In genomic region chr13:113031351-113031750, GRCm38 (mm10) we compare ENCODE assay signal across 9 mouse cellular contexts. TPM values are rescaled to one million over a fixed set of nuclear protein-coding genes. Genes with fewer than 3 reads are reported as not detected.
A peak's percentile ranks its signal among the peaks of the same experiment; 100 is the strongest.
DNase-seq lines count a peak whose midpoint lies in the region; ATAC-seq lines count a peak whose summit lies in the region.
"Had no signal": no experiment of that assay in that cellular context is flagged by ENCODE, and none has a peak within 500 bp of the region (broad histone marks: within the 10 kb centered on the region; RNA-seq: fewer than 3 reads in every experiment).

No protein-coding gene starts in this region.

- H3K27me3 ChIP-seq in heart, embryonic 10.5 days (ENCODE audit: insufficient read depth, poor library complexity, severe bottlenecking) = peaks cover 50% of the 10 kb centered on the region
- H3K27me3 ChIP-seq in forebrain, embryonic 15.5 days = peaks cover 20% of the 10 kb centered on the region
- peaks cover 59% of the 10 kb centered on the region for H3K27me3 ChIP-seq in liver, embryonic 16.5 days (ENCODE audit: control insufficient read depth, insufficient read depth, low read depth, low read length)

- no peaks in the 10 kb centered on the region for H3K9me3 ChIP-seq in heart, embryonic 10.5 days
- no peaks in the 10 kb centered on the region for H3K9me3 ChIP-seq in forebrain, embryonic 15.5 days
- H3K9me3 ChIP-seq in liver, embryonic 16.5 days (replicated peaks; ENCODE audit: control insufficient read depth, low read length) = no peaks in the 10 kb centered on the region

- H3K4me1 ChIP-seq in heart, embryonic 10.5 days = peaks cover 18% of the 10 kb centered on the region; the same call in 1 of the 2 replicates
- peaks cover 32% of the 10 kb centered on the region for H3K4me1 ChIP-seq in forebrain, embryonic 15.5 days
- peaks cover 7% of the 10 kb centered on the region for H3K4me1 ChIP-seq in liver, embryonic 16.5 days (ENCODE audit: control insufficient read depth, low read depth, low read length)

- no peak overlapping the region for H3K27ac ChIP-seq in heart, embryonic 10.5 days
- peak overlapping the region; percentile 87; the same call in 1 of the 2 replicates for H3K27ac ChIP-seq in forebrain, embryonic 15.5 days (replicated peaks)
- H3K27ac ChIP-seq in liver, embryonic 16.5 days (ENCODE audit: low read length) = no peak overlapping the region
- H3K27ac ChIP-seq: macrophage had no signal

- WGBS in heart, embryonic 10.5 days = 3% methylated on average over 7 of the region's 7 CpGs
- WGBS in forebrain, embryonic 15.5 days = under 1% methylated on average over 7 of the region's 7 CpGs
- 2% methylated on average over 7 of the region's 7 CpGs for WGBS in liver, embryonic 16.5 days (ENCODE audit: insufficient replicate concordance)

- no peaks in the 10 kb centered on the region for H3K36me3 ChIP-seq in heart, embryonic 10.5 days
- no peaks in the 10 kb centered on the region for H3K36me3 ChIP-seq in forebrain, embryonic 15.5 days
- no peaks in the 10 kb centered on the region for H3K36me3 ChIP-seq in liver, embryonic 16.5 days (ENCODE audit: control insufficient read depth, insufficient read depth)

- peak overlapping the region; percentile 69 for H3K4me3 ChIP-seq in heart, embryonic 10.5 days
- peak overlapping the region; percentile 67 for H3K4me3 ChIP-seq in forebrain, embryonic 15.5 days
- H3K4me3 ChIP-seq in liver, embryonic 16.5 days (ENCODE audit: low read depth, low read length) = no peak overlapping the region

- H3K4me2 ChIP-seq in forebrain, embryonic 15.5 days (replicated peaks) = peak overlapping the region; percentile 87
- H3K4me2 ChIP-seq in liver, embryonic 16.5 days (ENCODE audit: low read depth, low read length) = peak overlapping the region; percentile 63; the same call in 1 of the 2 replicates

- ATAC-seq in forebrain, embryonic 15.5 days (replicated peaks) = peak; percentile 9; the same call in 1 of the 2 replicates
- no peak for ATAC-seq in liver, embryonic 16.5 days (ENCODE audit: low read depth)

- H3K9ac ChIP-seq in forebrain, embryonic 15.5 days (replicated peaks) = peak overlapping the region; percentile 73
- H3K9ac ChIP-seq in liver, embryonic 16.5 days (ENCODE audit: low read depth, low read length) = no peak overlapping the region

- DNase-seq in heart, embryonic 10.5 days (ENCODE audit: low spot score) = peak; percentile 63
- no peak for DNase-seq in heart, adult 18-20 months
- peak; percentile 29 for DNase-seq in ES-CJ7 (ENCODE audit: low read depth, low spot score)
- no peak for DNase-seq in layer of hippocampus, postnatal 25 days (ENCODE audit: extremely low spot score in 1 of 2, low spot score in 1 of 2)
- no peak for DNase-seq in layer of hippocampus, adult 9-11 months
- no peak for DNase-seq in lung, postnatal 10 days

RNA-seq across cellular contexts. Expression of gene Cdc20b, which starts 3.6 kb away (rescaled TPM):
- polyA plus RNA-seq in heart, embryonic 10.5 days (2016; fragmentation: Nextera tagmentation; extraction: Ambion mirVana) = not detected in 2 replicates
- total RNA-seq in heart, adult 18-20 months (2021) = not detected
- 0.52 and 0.64 TPM in 2 replicates for polyA plus RNA-seq in forebrain, embryonic 15.5 days (2015; fragmentation: Nextera tagmentation; extraction: Ambion mirVana)
- polyA plus RNA-seq in liver, embryonic 16.5 days (2015; fragmentation: Nextera tagmentation; extraction: Ambion mirVana) = not detected in 2 replicates
- total RNA-seq in layer of hippocampus, postnatal 25 days (2021) = under 1 TPM in 1 of 2 experiments, not detected in 1; 0.39 TPM
- polyA plus RNA-seq: macrophage had no signal

RNA-seq across cellular contexts. Expression of gene Gpx8, which starts 14.9 kb away (rescaled TPM):
- polyA plus RNA-seq in heart, embryonic 10.5 days (2016; fragmentation: Nextera tagmentation; extraction: Ambion mirVana) = 124 and 134 TPM in 2 replicates
- 10 to 100 TPM; 31.2 to 42.3 TPM for total RNA-seq in heart, adult 18-20 months (2021)
- 43.9 and 47.7 TPM in 2 replicates for polyA plus RNA-seq in forebrain, embryonic 15.5 days (2015; fragmentation: Nextera tagmentation; extraction: Ambion mirVana)
- 4.4 and 6.3 TPM in 2 replicates for polyA plus RNA-seq in liver, embryonic 16.5 days (2015; fragmentation: Nextera tagmentation; extraction: Ambion mirVana)
- 10 to 100 TPM in 1 of 2 experiments, 1 to 10 TPM in 1; 8.4 to 11.9 TPM for total RNA-seq in layer of hippocampus, postnatal 25 days (2021)
- polyA plus RNA-seq: macrophage had no signal

RNA-seq across cellular contexts. Expression of gene Mcidas, which starts 37.7 kb away (rescaled TPM):
- 0.13 TPM in 1 of 2 replicates, not detected in the other for polyA plus RNA-seq in heart, embryonic 10.5 days (2016; fragmentation: Nextera tagmentation; extraction: Ambion mirVana)
- total RNA-seq in heart, adult 18-20 months (2021) = not detected
- polyA plus RNA-seq in forebrain, embryonic 15.5 days (2015; fragmentation: Nextera tagmentation; extraction: Ambion mirVana) = 0.69 and 1.1 TPM in 2 replicates
- not detected in 2 replicates for polyA plus RNA-seq in liver, embryonic 16.5 days (2015; fragmentation: Nextera tagmentation; extraction: Ambion mirVana)
- under 1 TPM; 0.37 to 0.75 TPM for total RNA-seq in layer of hippocampus, postnatal 25 days (2021)
- polyA plus RNA-seq: macrophage had no signal

RNA-seq across cellular contexts. Expression of gene Ccno, which starts 43.7 kb away (rescaled TPM):
- 0.10 TPM in 1 of 2 replicates, not detected in the other for polyA plus RNA-seq in heart, embryonic 10.5 days (2016; fragmentation: Nextera tagmentation; extraction: Ambion mirVana)
- under 1 TPM in 1 of 2 experiments, not detected in 1; 0.21 TPM for total RNA-seq in heart, adult 18-20 months (2021)
- polyA plus RNA-seq in forebrain, embryonic 15.5 days (2015; fragmentation: Nextera tagmentation; extraction: Ambion mirVana) = 1.2 and 2.3 TPM in 2 replicates
- 0.19 and 0.34 TPM in 2 replicates for polyA plus RNA-seq in liver, embryonic 16.5 days (2015; fragmentation: Nextera tagmentation; extraction: Ambion mirVana)
- 1 to 10 TPM; 4.8 to 5.1 TPM for total RNA-seq in layer of hippocampus, postnatal 25 days (2021)
- polyA plus RNA-seq: macrophage had no signal

Comparison
In these comparisons a context has a peak if more than half of its experiments do, and no peak if none do; other contexts are left out.
1. DNase-seq: peak in heart, embryonic 10.5 days (single experiment) and ES-CJ7 (single experiment); none in heart, adult 18-20 months (0 of 2), layer of hippocampus, postnatal 25 days (0 of 2), layer of hippocampus, adult 9-11 months (single experiment) and lung, postnatal 10 days (single experiment).